Mouse (Mus musculus) layer of hippocampus, adult 11-12 months (tissue): ENCODE data around the gene A730061H03Rik.
A peak's percentile ranks its signal among the peaks of the same experiment; 100 is the strongest.

ENCODE experiments used
- DNase-seq: peaks from one replicate; pipeline ENCODE4 v3.0.0; 2022; ENCODE audit warnings: low spot score

A730061H03Rik gene

GRCm38 (mm10) chr14:55560202-55561073, at the start of gene A730061H03Rik:
TSS of gene A730061H03Rik (minus strand) at chr14:55560406.
- DNase-seq: peak; percentile 99

- no peak for DNase-seq
Observed at GRCm38 (mm10) chr14:55608339-55608738, 48.1 kb upstream of the A730061H03Rik start.

GRCm38 (mm10) chr14:55605743-55606459, 45.7 kb upstream of the A730061H03Rik start:
- no peak for DNase-seq

- DNase-seq: no peak
Observed at GRCm38 (mm10) chr14:55604823-55605222, 44.6 kb upstream of the A730061H03Rik start.

- DNase-seq: peak; percentile 92
Observed at GRCm38 (mm10) chr14:55603633-55604576, 43.7 kb upstream of the A730061H03Rik start.

GRCm38 (mm10) chr14:55603271-55603632, 43.0 kb upstream of the A730061H03Rik start, which contains the start of gene Irf9:
TSS of gene Irf9 (plus strand) at chr14:55603571.
- DNase-seq: no peak

- DNase-seq: no peak
Observed at GRCm38 (mm10) chr14:55598521-55599390, 38.5 kb upstream of the A730061H03Rik start.

- no peak for DNase-seq
Observed at GRCm38 (mm10) chr14:55596036-55596690, 36.0 kb upstream of the A730061H03Rik start.

- no peak for DNase-seq
Observed at GRCm38 (mm10) chr14:55592226-55592625, 32.0 kb upstream of the A730061H03Rik start.

- peak; percentile 96 for DNase-seq
Observed at GRCm38 (mm10) chr14:55591331-55591891, 31.2 kb upstream of the A730061H03Rik start, which contains the start of gene Rnf31. TSS of gene Rnf31 (plus strand) at chr14:55591708.

- DNase-seq: peak; percentile 95
Observed at GRCm38 (mm10) chr14:55590748-55591330, 30.6 kb upstream of the A730061H03Rik start, which contains the start of gene Psme2. TSS of gene Psme2 (minus strand) at chr14:55591113.

GRCm38 (mm10) chr14:55589771-55590448, 29.7 kb upstream of the A730061H03Rik start:
- DNase-seq: no peak

GRCm38 (mm10) chr14:55589271-55589670, 29.1 kb upstream of the A730061H03Rik start:
- no peak for DNase-seq

- no peak for DNase-seq
Observed at GRCm38 (mm10) chr14:55586149-55586548, 25.9 kb upstream of the A730061H03Rik start.

GRCm38 (mm10) chr14:55585566-55585960, 25.4 kb upstream of the A730061H03Rik start:
- no peak for DNase-seq

GRCm38 (mm10) chr14:55584702-55585565, 24.7 kb upstream of the A730061H03Rik start, which contains the start of gene Emc9:
TSS of gene Emc9 (minus strand) at chr14:55585302.
- peak; percentile 68 for DNase-seq

- no peak for DNase-seq
Observed at GRCm38 (mm10) chr14:55584303-55584701, 24.1 kb upstream of the A730061H03Rik start.
